Mouse (Mus musculus) activated CD4-positive, CD25-positive, alpha-beta regulatory T cell, adult 4 months (primary cell): ENCODE measurements around the gene Trio. TPM values are rescaled to one million over a fixed set of nuclear protein-coding genes. Genes with fewer than 3 reads are reported as not detected.

Experiments used
- ATAC-seq: one replicate; pipeline ENCODE4 v1.8.0; 2017
- polyA plus RNA-seq, 2 experiments: library from polyadenylated mRNA; unstranded; fragments of 100-300 nt; shearing (Covaris generic); gene quantifications; one replicate each; pipeline ENCODE4 v1.2.1; 2017

Trio gene
- polyA plus RNA-seq, 2 experiments from 2014 or later = 7.8 to 8.1 TPM

GRCm38 (mm10) chr15:27916204-27916603 is 109.4 kb downstream of the Trio start:
- ATAC-seq = no peak

GRCm38 (mm10) chr15:27913013-27913412 is 112.6 kb downstream of the Trio start:
- no peak for ATAC-seq

- no peak for ATAC-seq
Measured at GRCm38 (mm10) chr15:27911196-27911595, 114.5 kb downstream of the Trio start.

- no peak for ATAC-seq
Measured at GRCm38 (mm10) chr15:27910179-27910578, 115.5 kb downstream of the Trio start.

- no peak for ATAC-seq
Measured at GRCm38 (mm10) chr15:27907649-27908048, 118.0 kb downstream of the Trio start.

GRCm38 (mm10) chr15:27906409-27906808 is 119.2 kb downstream of the Trio start:
- ATAC-seq = no peak

GRCm38 (mm10) chr15:27905341-27905740 is 120.3 kb downstream of the Trio start:
- ATAC-seq = no peak

GRCm38 (mm10) chr15:27904346-27905005 is 121.2 kb downstream of the Trio start:
- ATAC-seq = no peak

- ATAC-seq = no peak
Measured at GRCm38 (mm10) chr15:27901200-27901599, 124.4 kb downstream of the Trio start.

- ATAC-seq = no peak
Measured at GRCm38 (mm10) chr15:27898795-27899406, 126.7 kb downstream of the Trio start.

GRCm38 (mm10) chr15:27894112-27894511 is 131.5 kb downstream of the Trio start:
- ATAC-seq = no peak

- ATAC-seq = no peak
Measured at GRCm38 (mm10) chr15:27892029-27892428, 133.6 kb downstream of the Trio start.

- ATAC-seq = no peak
Measured at GRCm38 (mm10) chr15:27890666-27891065, 135.0 kb downstream of the Trio start.

GRCm38 (mm10) chr15:27888153-27888552 is 137.5 kb downstream of the Trio start:
- no peak for ATAC-seq

GRCm38 (mm10) chr15:27886992-27887391 is 138.7 kb downstream of the Trio start:
- ATAC-seq = no peak

- peak; percentile 70 for ATAC-seq
Measured at GRCm38 (mm10) chr15:27884347-27885250, 141.0 kb downstream of the Trio start.

- no peak for ATAC-seq
Measured at GRCm38 (mm10) chr15:27883881-27884280, 141.8 kb downstream of the Trio start.

GRCm38 (mm10) chr15:27882898-27883297 is 142.8 kb downstream of the Trio start:
- ATAC-seq = peak; percentile 6

GRCm38 (mm10) chr15:27877831-27878230 is 147.8 kb downstream of the Trio start:
- no peak for ATAC-seq

GRCm38 (mm10) chr15:27876327-27876726 is 149.3 kb downstream of the Trio start:
- ATAC-seq = no peak

- ATAC-seq = no peak
Measured at GRCm38 (mm10) chr15:27875753-27876152, 149.9 kb downstream of the Trio start.

GRCm38 (mm10) chr15:27873747-27874320 is 151.8 kb downstream of the Trio start:
- no peak for ATAC-seq

GRCm38 (mm10) chr15:27872286-27872685 is 153.4 kb downstream of the Trio start:
- ATAC-seq = no peak
